ENCODE assay signal across 9 mouse cellular contexts in the genomic region with DNA sequence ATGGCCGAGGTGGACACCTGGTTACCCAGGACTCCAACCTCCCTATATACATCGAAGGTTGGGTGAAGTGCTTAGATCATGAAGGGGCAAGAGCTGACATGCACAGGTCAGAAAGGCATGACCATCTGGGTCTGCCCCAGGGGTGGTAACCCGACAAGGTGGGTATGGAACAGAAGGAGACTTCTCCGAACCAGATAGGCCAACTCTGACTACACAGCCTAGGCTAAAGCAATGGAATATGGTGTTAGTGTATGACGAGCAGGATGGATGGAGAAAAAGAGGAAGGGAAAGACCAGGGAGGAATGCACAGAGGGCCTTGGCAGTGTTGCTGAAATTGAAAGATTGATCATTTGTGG. TPM values are rescaled to one million over a fixed set of nuclear protein-coding genes. Genes with fewer than 3 reads are reported as not detected.
DNase-seq lines count a peak whose midpoint lies in the region; ATAC-seq and TF ChIP-seq lines count a peak whose summit lies in the region.
"Had no signal": no experiment of that assay in that cellular context is flagged by ENCODE, and none has a peak within 500 bp of the region (broad histone marks: within the 10 kb centered on the region; RNA-seq: fewer than 3 reads in every experiment).

No protein-coding gene starts in this region.

- no peaks in the 10 kb centered on the region; the same call in 1 of the 2 replicates for H3K36me3 ChIP-seq in heart, embryonic 14.5 days (ENCODE audit: control insufficient read depth, insufficient read depth, low read length)
- H3K36me3 ChIP-seq in embryonic facial prominence, embryonic 12.5 days, result no peaks in the 10 kb centered on the region
- H3K36me3 ChIP-seq in hindbrain, postnatal 0 days (ENCODE audit: insufficient read depth, low read length), result no peaks in the 10 kb centered on the region
- H3K36me3 ChIP-seq in midbrain, embryonic 14.5 days (ENCODE audit: control insufficient read depth, insufficient read depth, low read length), result no peaks in the 10 kb centered on the region

- no peak overlapping the region for H3K9ac ChIP-seq in heart, embryonic 14.5 days (ENCODE audit: low read length)
- peak overlapping the region; percentile 64; the same call in 1 of the 2 replicates for H3K9ac ChIP-seq in embryonic facial prominence, embryonic 12.5 days
- H3K9ac ChIP-seq in hindbrain, postnatal 0 days (replicated peaks; ENCODE audit: low read length), result peak overlapping the region; percentile 59; the same call in 1 of the 2 replicates
- peak overlapping the region; percentile 37; the same call in 1 of the 2 replicates for H3K9ac ChIP-seq in midbrain, embryonic 14.5 days (replicated peaks; ENCODE audit: low read length)

- H3K4me1 ChIP-seq in heart, embryonic 14.5 days (ENCODE audit: control insufficient read depth in 2 of 2, insufficient read depth in 2 of 2, low read length in 2 of 2), result peaks cover 2 to 9% of the 10 kb centered on the region in 2 experiments; a peak in 2 of 4 replicates
- H3K4me1 ChIP-seq in embryonic facial prominence, embryonic 12.5 days, result peaks cover 14% of the 10 kb centered on the region; the same call in 1 of the 2 replicates
- peaks cover 11% of the 10 kb centered on the region for H3K4me1 ChIP-seq in hindbrain, postnatal 0 days (ENCODE audit: insufficient read depth, low read length)
- peaks cover 27% of the 10 kb centered on the region for H3K4me1 ChIP-seq in midbrain, embryonic 14.5 days (ENCODE audit: control insufficient read depth, insufficient read depth, low read length)

- ATAC-seq in heart, embryonic 14.5 days (ENCODE audit: insufficient number of reproducible peaks, insufficient read depth, low FRiP score, low read depth), result no peak
- ATAC-seq in embryonic facial prominence, embryonic 12.5 days (ENCODE audit: insufficient number of reproducible peaks, insufficient read depth, low FRiP score, low TSS enrichment), result 0 out of 2 replicates have a peak, but pooled peaks have one; percentile 1
- ATAC-seq in hindbrain, postnatal 0 days, result 0 out of 2 replicates have a peak, but pooled peaks have one; percentile 15
- no peak; the same call in 1 of the 2 replicates for ATAC-seq in midbrain, embryonic 14.5 days (ENCODE audit: low FRiP score, low TSS enrichment)
- ATAC-seq in frontal cortex, adult (ENCODE audit: low TSS enrichment), result no peak

- no peaks in the 10 kb centered on the region for H3K9me3 ChIP-seq in heart, embryonic 14.5 days (ENCODE audit: control insufficient read depth, low read length)
- H3K9me3 ChIP-seq in embryonic facial prominence, embryonic 12.5 days, result no peaks in the 10 kb centered on the region
- H3K9me3 ChIP-seq in hindbrain, postnatal 0 days (ENCODE audit: low read length), result no peaks in the 10 kb centered on the region
- H3K9me3 ChIP-seq in midbrain, embryonic 14.5 days (ENCODE audit: control insufficient read depth, low read length), result no peaks in the 10 kb centered on the region

- no peak for DNase-seq in heart, adult 18-20 months
- no peak for DNase-seq in hindbrain, postnatal 0 days (ENCODE audit: low spot score)
- no peak for DNase-seq in midbrain, embryonic 14.5 days
- no peak for DNase-seq in layer of hippocampus, postnatal 10 days (ENCODE audit: low spot score in 2 of 2)
- no peak for DNase-seq in testis, postnatal 10 days (ENCODE audit: low spot score)
- DNase-seq: adrenal gland, postnatal 10 days had no signal

- no peak for TF ChIP-seq CTCF in hindbrain, postnatal 0 days (IDR thresholded peaks at IDR 0.05; ENCODE audit: low read depth)

- H3K27ac ChIP-seq in heart, embryonic 14.5 days (replicated peaks in 1 of 2; ENCODE audit: control insufficient read depth in 1 of 2, insufficient read depth in 1 of 2, low read depth in 2 of 2, low read length in 2 of 2), result no peak overlapping the region
- no peak overlapping the region; the same call in 1 of the 2 replicates for H3K27ac ChIP-seq in embryonic facial prominence, embryonic 12.5 days
- no peak overlapping the region for H3K27ac ChIP-seq in hindbrain, postnatal 0 days
- H3K27ac ChIP-seq in midbrain, embryonic 14.5 days (replicated peaks; ENCODE audit: low read depth, low read length), result peak overlapping the region; percentile 95

- peak overlapping the region; percentile 97 for H3K4me2 ChIP-seq in heart, embryonic 14.5 days (ENCODE audit: low read length)
- H3K4me2 ChIP-seq in embryonic facial prominence, embryonic 12.5 days (replicated peaks), result peak overlapping the region; percentile 89
- peak overlapping the region; percentile 76 for H3K4me2 ChIP-seq in hindbrain, postnatal 0 days (ENCODE audit: low read depth, low read length)
- H3K4me2 ChIP-seq in midbrain, embryonic 14.5 days (ENCODE audit: low read length), result peak overlapping the region; percentile 80

- H3K4me3 ChIP-seq in heart, embryonic 14.5 days (ENCODE audit: control insufficient read depth in 1 of 2, insufficient read depth in 1 of 2, low read depth in 1 of 2, low read length in 2 of 2), result peak overlapping the region in 1 of 2 experiments; percentile 51; a peak in 1 of 4 replicates
- H3K4me3 ChIP-seq in embryonic facial prominence, embryonic 12.5 days, result peak overlapping the region; percentile 51
- H3K4me3 ChIP-seq in hindbrain, postnatal 0 days (ENCODE audit: low read length), result no peak overlapping the region
- H3K4me3 ChIP-seq in midbrain, embryonic 14.5 days (replicated peaks; ENCODE audit: low read depth, low read length), result no peak overlapping the region

- H3K27me3 ChIP-seq in heart, embryonic 14.5 days (ENCODE audit: control insufficient read depth, insufficient read depth, low read length), result peaks cover 26% of the 10 kb centered on the region
- H3K27me3 ChIP-seq in embryonic facial prominence, embryonic 12.5 days, result peaks cover 39% of the 10 kb centered on the region
- H3K27me3 ChIP-seq in hindbrain, postnatal 0 days (ENCODE audit: insufficient read depth, low read length), result no peaks in the 10 kb centered on the region
- H3K27me3 ChIP-seq in midbrain, embryonic 14.5 days (ENCODE audit: control insufficient read depth, insufficient read depth, low read length), result no peaks in the 10 kb centered on the region

- 35% methylated on average over 5 of the region's 5 CpGs for WGBS in heart, embryonic 14.5 days
- 28% methylated on average over 5 of the region's 5 CpGs for WGBS in embryonic facial prominence, embryonic 12.5 days
- WGBS in hindbrain, postnatal 0 days, result 29% methylated on average over 5 of the region's 5 CpGs
- 24% methylated on average over 5 of the region's 5 CpGs for WGBS in midbrain, embryonic 14.5 days

RNA-seq across cellular contexts. Expression of gene Nrarp, which starts 6.0 kb away (rescaled TPM):
- polyA plus RNA-seq in heart, embryonic 14.5 days (2014; fragmentation: Nextera tagmentation; extraction: Ambion mirVana), result 11.9 and 13.9 TPM in 2 replicates
- 1 to 10 TPM; 6.9 to 8.3 TPM for total RNA-seq in heart, adult 18-20 months (2021)
- polyA plus RNA-seq in embryonic facial prominence, embryonic 12.5 days (2016; fragmentation: Nextera tagmentation; extraction: Ambion mirVana), result 21.3 and 24.7 TPM in 2 replicates
- total RNA-seq in hindbrain, postnatal 0 days (2014; rRNA removed), result 50.8 and 58.0 TPM in 2 replicates
- 14.2 and 14.7 TPM in 2 replicates for polyA plus RNA-seq in hindbrain, postnatal 0 days (2015; fragmentation: Nextera tagmentation; extraction: Ambion mirVana)
- polyA plus RNA-seq in midbrain, embryonic 14.5 days (2014; fragmentation: Nextera tagmentation; extraction: Ambion mirVana), result 13.0 and 20.8 TPM in 2 replicates
- total RNA-seq in layer of hippocampus, postnatal 10 days (2021), result 10 to 100 TPM; 43.0 to 50.3 TPM

RNA-seq across cellular contexts. Expression of gene Tor4a, which starts 10.1 kb away (rescaled TPM):
- polyA plus RNA-seq in heart, embryonic 14.5 days (2014; fragmentation: Nextera tagmentation; extraction: Ambion mirVana), result 6.5 and 8.0 TPM in 2 replicates
- total RNA-seq in heart, adult 18-20 months (2021), result 1 to 10 TPM; 4.0 to 4.6 TPM
- 3.1 and 3.9 TPM in 2 replicates for polyA plus RNA-seq in embryonic facial prominence, embryonic 12.5 days (2016; fragmentation: Nextera tagmentation; extraction: Ambion mirVana)
- total RNA-seq in hindbrain, postnatal 0 days (2014; rRNA removed), result 4.0 and 4.7 TPM in 2 replicates
- polyA plus RNA-seq in hindbrain, postnatal 0 days (2015; fragmentation: Nextera tagmentation; extraction: Ambion mirVana), result 1.2 and 1.9 TPM in 2 replicates
- 0.66 and 1.1 TPM in 2 replicates for polyA plus RNA-seq in midbrain, embryonic 14.5 days (2014; fragmentation: Nextera tagmentation; extraction: Ambion mirVana)
- total RNA-seq in layer of hippocampus, postnatal 10 days (2021), result 1 to 10 TPM; 1.8 to 2.4 TPM

RNA-seq across cellular contexts. Expression of gene Nelfb, which starts 24.7 kb away (rescaled TPM):
- 58.4 and 65.9 TPM in 2 replicates for polyA plus RNA-seq in heart, embryonic 14.5 days (2014; fragmentation: Nextera tagmentation; extraction: Ambion mirVana)
- total RNA-seq in heart, adult 18-20 months (2021), result 10 to 100 TPM; 40.8 to 45.8 TPM
- polyA plus RNA-seq in embryonic facial prominence, embryonic 12.5 days (2016; fragmentation: Nextera tagmentation; extraction: Ambion mirVana), result 119 and 121 TPM in 2 replicates
- total RNA-seq in hindbrain, postnatal 0 days (2014; rRNA removed), result 90.3 and 117 TPM in 2 replicates
- polyA plus RNA-seq in hindbrain, postnatal 0 days (2015; fragmentation: Nextera tagmentation; extraction: Ambion mirVana), result 82.0 and 82.8 TPM in 2 replicates
- 82.6 and 98.7 TPM in 2 replicates for polyA plus RNA-seq in midbrain, embryonic 14.5 days (2014; fragmentation: Nextera tagmentation; extraction: Ambion mirVana)
- total RNA-seq in layer of hippocampus, postnatal 10 days (2021), result 10 to 100 TPM; 50.6 to 59.3 TPM

RNA-seq across cellular contexts. Expression of gene Stpg3, which starts 27.9 kb away (rescaled TPM):
- polyA plus RNA-seq in heart, embryonic 14.5 days (2014; fragmentation: Nextera tagmentation; extraction: Ambion mirVana), result not detected in 2 replicates
- total RNA-seq in heart, adult 18-20 months (2021), result not detected
- not detected in 2 replicates for polyA plus RNA-seq in embryonic facial prominence, embryonic 12.5 days (2016; fragmentation: Nextera tagmentation; extraction: Ambion mirVana)
- not detected in 2 replicates for total RNA-seq in hindbrain, postnatal 0 days (2014; rRNA removed)
- not detected in 2 replicates for polyA plus RNA-seq in hindbrain, postnatal 0 days (2015; fragmentation: Nextera tagmentation; extraction: Ambion mirVana)
- polyA plus RNA-seq in midbrain, embryonic 14.5 days (2014; fragmentation: Nextera tagmentation; extraction: Ambion mirVana), result 0.16 TPM in 1 of 2 replicates, not detected in the other
- not detected for total RNA-seq in layer of hippocampus, postnatal 10 days (2021)
- total RNA-seq: adrenal gland, postnatal 10 days had no signal

RNA-seq across cellular contexts. Expression of gene Fam166a, which starts 32.0 kb away (rescaled TPM):
- 0.93 TPM in 1 of 2 replicates, not detected in the other for polyA plus RNA-seq in heart, embryonic 14.5 days (2014; fragmentation: Nextera tagmentation; extraction: Ambion mirVana)
- not detected for total RNA-seq in heart, adult 18-20 months (2021)
- polyA plus RNA-seq in embryonic facial prominence, embryonic 12.5 days (2016; fragmentation: Nextera tagmentation; extraction: Ambion mirVana), result 1.1 TPM in 1 of 2 replicates, not detected in the other
- total RNA-seq in hindbrain, postnatal 0 days (2014; rRNA removed), result not detected in 2 replicates
- 0.42 TPM in 1 of 2 replicates, not detected in the other for polyA plus RNA-seq in hindbrain, postnatal 0 days (2015; fragmentation: Nextera tagmentation; extraction: Ambion mirVana)
- not detected in 2 replicates for polyA plus RNA-seq in midbrain, embryonic 14.5 days (2014; fragmentation: Nextera tagmentation; extraction: Ambion mirVana)
- total RNA-seq in layer of hippocampus, postnatal 10 days (2021), result not detected
- total RNA-seq: adrenal gland, postnatal 10 days had no signal

Comparison
In these comparisons a context has a peak if more than half of its experiments do, and no peak if none do; other contexts are left out.
1. ATAC-seq: peak in embryonic facial prominence, embryonic 12.5 days (single experiment) and hindbrain, postnatal 0 days (single experiment); none in heart, embryonic 14.5 days (single experiment), midbrain, embryonic 14.5 days (single experiment) and frontal cortex, adult (single experiment).
2. Peak in every context shown above with its lines, with median percentiles within 50 percentile points of each other: H3K4me2 ChIP-seq.